Mouse (Mus musculus) cerebellum, adult 2 months (tissue): ENCODE results near the gene Rgs3. TPM values are rescaled to one million over a fixed set of nuclear protein-coding genes. Genes with fewer than 3 reads are reported as not detected.

Experiments
- DNase-seq, 2 experiments: peaks; one replicate each; pipeline ENCODE4 v3.0.0; 2021
- H3K27ac ChIP-seq: fragments of 200-500 bp; 2 replicates; pipeline ENCODE4 v1.5.1; 2012; ENCODE audit warnings: low read length, control low read depth, inconsistent platforms; ENCODE audit not compliant: insufficient read depth
- H3K27me3 ChIP-seq: fragments of 200-500 bp; 2 replicates; pipeline ENCODE4 v1.6.1; 2012; ENCODE audit warnings: inconsistent platforms, mild to moderate bottlenecking, low read length, moderate library complexity; ENCODE audit not compliant: control insufficient read depth, insufficient read depth
- H3K4me1 ChIP-seq: fragments of 200-500 bp; 2 replicates; pipeline ENCODE4 v1.6.1; 2011; ENCODE audit warnings: low read length; ENCODE audit not compliant: control insufficient read depth, insufficient read depth
- H3K4me3 ChIP-seq: fragments of 200-500 bp; replicated peaks from 2 replicates; pipeline ENCODE3; 2011; ENCODE audit warnings: mild to moderate bottlenecking, low read depth, low read length, control low read depth; ENCODE audit not compliant: insufficient read depth
- CTCF ChIP-seq: fragments of 200-500 bp; IDR thresholded peaks from 2 replicates; pipeline ENCODE4 v1.5.1; 2011; ENCODE audit warnings: low read depth, mild to moderate bottlenecking, control low read depth, low read length, moderate library complexity, borderline replicate concordance; ENCODE audit not compliant: insufficient read depth
- POLR2A ChIP-seq: fragments of 200-500 bp; IDR thresholded peaks from 2 replicates; pipeline ENCODE4 v1.6.1; 2011; ENCODE audit warnings: low read length, control low read depth, borderline replicate concordance; ENCODE audit not compliant: insufficient read depth
- WGBS: fragments of 180-500 bp; shearing (Covaris S2); methylation state at CpG from one replicate; pipeline ENCODE4 v1.1.7; 2018; 5-methylcytosine and 5-hydroxymethylcytosine counted together
- polyA plus RNA-seq: library from polyadenylated mRNA; depleted of rRNA; stranded (reverse); fragments of >200 nt; gene quantifications from 2 replicates; pipeline ENCODE4 v1.2.3, GENCODE M21; 2012

Rgs3 gene
- polyA plus RNA-seq, 1 experiment, result 92.7 TPM

GRCm38 (mm10) chr4:62619965-62620244 is 60.3 kb downstream of the Rgs3 start:
- Histone ChIP-seq H3K4me3 (no peak overlapping the region), H3K27ac (no peak overlapping the region), H3K27me3 (no peaks in the 10 kb centered on the region), H3K4me1 (peaks cover 36% of the 10 kb centered on the region)
- DNase-seq, result no peak
- no peak for TF ChIP-seq POLR2A
- TF ChIP-seq CTCF, result no peak
- WGBS, result 99% methylated on average over 3 of the region's 3 CpGs

GRCm38 (mm10) chr4:62621151-62621550 is 61.5 kb downstream of the Rgs3 start:
- Histone ChIP-seq H3K4me3 (no peak overlapping the region), H3K27ac (no peak overlapping the region), H3K27me3 (no peaks in the 10 kb centered on the region), H3K4me1 (peaks cover 27% of the 10 kb centered on the region)
- WGBS, result 74% methylated on average over 9 of the region's 9 CpGs
- DNase-seq, result no peak
- TF ChIP-seq POLR2A, result no peak
- TF ChIP-seq CTCF, result no peak

DNA sequence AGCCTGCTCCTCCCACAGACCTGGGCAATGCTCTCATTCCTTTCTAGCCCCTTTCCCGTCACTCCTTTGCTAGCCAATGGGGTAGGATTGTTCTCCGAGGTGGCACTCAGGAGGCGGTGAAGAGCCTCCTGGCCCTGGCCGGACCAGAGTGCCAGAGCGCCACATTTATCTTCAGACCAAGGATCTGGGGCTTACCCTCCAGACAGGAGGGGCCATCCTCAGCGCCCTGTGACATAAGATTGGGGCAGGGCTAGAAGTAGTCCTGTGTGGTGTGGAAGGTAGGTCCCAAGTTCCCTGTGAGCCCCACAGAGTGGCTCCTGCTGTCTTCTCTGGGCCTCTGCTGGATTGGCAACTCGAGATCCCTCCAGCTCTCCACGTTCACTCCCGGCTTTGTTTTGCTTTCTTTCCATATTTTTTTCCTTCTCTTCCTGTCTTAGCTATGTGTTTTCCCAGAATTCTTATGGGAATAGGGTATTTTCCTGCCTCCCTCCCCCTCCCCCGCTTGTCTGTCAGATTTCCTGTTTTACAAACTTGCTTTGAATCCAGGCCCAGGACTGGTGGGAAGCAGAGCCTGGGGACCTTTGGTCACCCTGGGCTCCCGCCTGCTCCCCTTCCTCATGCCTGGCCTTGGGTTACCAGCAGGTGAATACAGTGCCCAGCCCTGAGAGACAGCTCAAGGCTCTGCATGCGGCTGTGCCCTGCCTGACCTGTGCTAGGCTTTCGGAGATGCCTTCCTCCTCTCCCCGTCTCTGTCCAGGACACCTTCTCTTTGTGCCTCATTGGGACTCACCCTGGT is 62.4 kb downstream of the Rgs3 start:
- no peak overlapping the region for H3K4me3 ChIP-seq
- 88% methylated on average over 14 of the region's 14 CpGs for WGBS
- no peaks in the 10 kb centered on the region for H3K27me3 ChIP-seq
- peaks cover 27% of the 10 kb centered on the region for H3K4me1 ChIP-seq
- TF ChIP-seq CTCF, result no peak
- DNase-seq, result no peak
- no peak overlapping the region for H3K27ac ChIP-seq

DNA sequence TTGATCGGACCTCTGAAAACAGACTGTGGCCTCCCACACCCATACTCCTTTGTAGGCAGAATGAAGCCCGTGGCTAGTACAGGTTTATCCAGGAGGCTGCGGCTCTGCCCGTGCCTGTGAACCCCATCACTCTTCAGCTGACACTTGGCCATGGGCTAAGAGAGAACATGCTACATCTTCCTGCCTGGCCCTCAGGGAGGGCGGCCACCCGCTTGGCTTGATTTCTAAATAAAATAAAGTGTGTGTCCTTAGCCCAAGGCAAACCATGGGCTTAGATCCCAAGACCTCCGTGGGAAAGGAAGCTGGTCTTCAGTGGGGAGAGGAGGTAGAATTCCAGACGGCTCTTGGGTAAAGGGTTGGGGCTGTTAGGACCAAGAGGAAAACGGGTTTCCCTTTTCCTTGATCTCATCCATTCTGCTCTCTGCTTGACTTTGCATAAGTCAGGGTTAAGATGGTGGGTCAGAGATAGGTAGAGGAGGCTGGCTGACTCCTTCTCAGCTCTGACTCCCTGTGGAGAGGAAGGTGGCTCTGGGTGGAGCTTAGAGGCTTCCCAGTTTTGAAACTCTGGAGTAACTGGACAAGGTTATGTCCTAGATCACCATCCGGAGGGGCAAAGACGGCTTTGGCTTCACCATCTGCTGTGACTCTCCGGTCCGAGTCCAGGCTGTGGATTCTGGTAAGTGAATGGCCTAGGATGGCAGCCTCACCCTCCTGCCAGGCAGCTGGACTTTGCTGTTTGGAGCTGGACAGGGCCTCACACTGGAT is 63.8 kb downstream of the Rgs3 start:
- no peak for TF ChIP-seq CTCF
- TF ChIP-seq POLR2A, result no peak
- Histone ChIP-seq H3K27ac (no peak overlapping the region), H3K4me3 (no peak overlapping the region), H3K27me3 (no peaks in the 10 kb centered on the region), H3K4me1 (peaks cover 22% of the 10 kb centered on the region)
- 89% methylated on average over 13 of the region's 13 CpGs for WGBS
- no peak for DNase-seq

GRCm38 (mm10) chr4:62624679-62625450 is 65.2 kb downstream of the Rgs3 start:
- DNase-seq, result no peak
- TF ChIP-seq POLR2A (no peak), CTCF (no peak)
- no peaks in the 10 kb centered on the region for H3K27me3 ChIP-seq
- no peak overlapping the region for H3K27ac ChIP-seq
- H3K4me3 ChIP-seq, result no peak overlapping the region
- 75% methylated on average over 15 of the region's 15 CpGs for WGBS
- H3K4me1 ChIP-seq, result peaks cover 18% of the 10 kb centered on the region

DNA sequence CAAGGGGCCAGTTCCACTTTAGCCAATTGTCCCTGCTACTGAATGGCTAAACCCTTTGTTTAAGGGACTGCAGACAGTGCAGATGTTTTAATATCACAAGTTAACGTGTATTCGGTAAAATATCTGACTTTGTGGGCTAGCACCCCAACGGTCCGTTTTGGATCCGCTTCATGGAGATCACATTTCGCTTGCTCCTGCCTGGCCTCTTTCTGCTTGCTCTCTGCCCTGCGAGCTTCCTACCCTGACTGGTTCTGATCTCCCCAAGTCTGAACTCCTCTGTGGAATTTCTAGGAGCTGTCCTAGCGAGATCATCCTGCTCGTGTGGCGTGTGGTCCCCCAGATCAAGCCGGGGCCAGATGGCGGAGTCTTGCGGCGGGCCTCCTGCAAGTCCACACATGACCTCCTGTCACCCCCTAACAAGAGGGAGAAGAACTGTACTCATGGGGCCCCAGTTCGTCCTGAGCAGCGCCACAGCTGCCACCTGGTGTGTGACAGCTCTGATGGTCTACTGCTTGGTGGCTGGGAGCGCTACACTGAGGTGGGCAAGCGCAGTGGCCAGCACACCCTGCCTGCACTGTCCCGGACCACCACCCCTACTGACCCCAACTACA is 65.9 kb downstream of the Rgs3 start:
- WGBS, result 82% methylated on average over 19 of the region's 19 CpGs
- H3K4me3 ChIP-seq, result no peak overlapping the region
- TF ChIP-seq POLR2A (no peak), CTCF (no peak)
- no peaks in the 10 kb centered on the region for H3K27me3 ChIP-seq
- H3K4me1 ChIP-seq, result peaks cover 25% of the 10 kb centered on the region
- no peak for DNase-seq
- H3K27ac ChIP-seq, result no peak overlapping the region

GRCm38 (mm10) chr4:62626228-62627026 is 66.8 kb downstream of the Rgs3 start:
- peaks cover 20% of the 10 kb centered on the region for H3K4me1 ChIP-seq
- TF ChIP-seq POLR2A, result no peak
- no peak for TF ChIP-seq CTCF
- DNase-seq, result no peak
- H3K4me3 ChIP-seq, result no peak overlapping the region
- 67% methylated on average over 15 of the region's 15 CpGs for WGBS
- no peak overlapping the region for H3K27ac ChIP-seq
- H3K27me3 ChIP-seq, result no peaks in the 10 kb centered on the region
